Mouse (Mus musculus): ENCODE results near the gene Eif2b5. TPM values are rescaled to one million over a fixed set of nuclear protein-coding genes. Genes with fewer than 3 reads are reported as not detected.
"Not testable (repeated sequence)": the region's sequence is repeated elsewhere in the genome, so short reads cannot be mapped to it uniquely, and the experiment has no call there.

Eif2b5 gene
- total RNA-seq, 2 experiments from 2014 or later, result 56.4 to 66.8 TPM

- intact Hi-C loops (cut with DNase I), result no loop called here
- no peak for DNase-seq (ENCODE audit: low spot score in 2 of 2)
Measured at GRCm38 (mm10) chr16:20488151-20488550, 10.5 kb upstream of the Eif2b5 start.

GRCm38 (mm10) chr16:20488751-20489150 lies 9.9 kb upstream of the Eif2b5 start:
- intact Hi-C loops (cut with DNase I); DNase-seq (ENCODE audit: low spot score in 2 of 2): not testable (repeated sequence)

GRCm38 (mm10) chr16:20489233-20489632 lies 9.4 kb upstream of the Eif2b5 start:
- no peak for DNase-seq (ENCODE audit: low spot score in 2 of 2)
- intact Hi-C loops (cut with DNase I), result no loop called here

- no peak for DNase-seq (ENCODE audit: low spot score in 2 of 2)
- intact Hi-C loops (cut with DNase I), result no loop called here
Measured at GRCm38 (mm10) chr16:20490581-20490980, 8.0 kb upstream of the Eif2b5 start.

- DNase-seq (ENCODE audit: low spot score in 2 of 2), result no peak
- intact Hi-C loops (cut with DNase I), result no loop called here
Measured at GRCm38 (mm10) chr16:20491301-20491700, 7.3 kb upstream of the Eif2b5 start.

- intact Hi-C loops (cut with DNase I), result no loop called here
- no peak for DNase-seq (ENCODE audit: low spot score in 2 of 2)
Measured at GRCm38 (mm10) chr16:20493452-20493851, 5.2 kb upstream of the Eif2b5 start.

- intact Hi-C loops (cut with DNase I), result loop anchor here (5.0 kb wide), 2 partner anchors 40 to 155 kb away; partner anchors contain the start of genes Ap2m1 and Psmd2
- peak; percentile 36 to 56 for DNase-seq (ENCODE audit: low spot score in 2 of 2)
Measured at GRCm38 (mm10) chr16:20496671-20497600, 1.7 kb upstream of the Eif2b5 start.

- DNase-seq (ENCODE audit: low spot score in 2 of 2), result no peak
- intact Hi-C loops (cut with DNase I), result loop anchor here (2.0 to 5.0 kb wide), 3 partner anchors 19 to 154 kb away; partner anchors contain the start of genes Ap2m1, Dvl3 and Psmd2
Measured at GRCm38 (mm10) chr16:20497980-20498676, 489 bp upstream of the Eif2b5 start.

GRCm38 (mm10) chr16:20506000-20506399 lies 7.4 kb downstream of the Eif2b5 start:
- intact Hi-C loops (cut with DNase I), result no loop called here
- peak in 1 of 2 experiments; percentile 26 for DNase-seq (ENCODE audit: low spot score in 2 of 2)

- no peak for DNase-seq (ENCODE audit: low spot score in 2 of 2)
- intact Hi-C loops (cut with DNase I), result no loop called here
Measured at GRCm38 (mm10) chr16:20509349-20509748, 10.7 kb downstream of the Eif2b5 start.

- intact Hi-C loops (cut with DNase I), result loop anchor here (5.0 kb wide), 1 partner anchor 36 kb away; the partner anchor contains the start of gene Abcf3
- DNase-seq (ENCODE audit: low spot score in 2 of 2), result no peak
Measured at GRCm38 (mm10) chr16:20511277-20511847, 12.7 kb downstream of the Eif2b5 start.

- no peak for DNase-seq (ENCODE audit: low spot score in 2 of 2)
- intact Hi-C loops (cut with DNase I), result loop anchor here (2.0 to 5.0 kb wide), 2 partner anchors 17 to 136 kb away; partner anchors contain the start of genes Eif2b5 and Psmd2
Measured at GRCm38 (mm10) chr16:20516032-20516431, 17.4 kb downstream of the Eif2b5 start.

- intact Hi-C loops (cut with DNase I), result loop anchor here (2.0 to 5.0 kb wide), 2 partner anchors 18 to 136 kb away; partner anchors contain the start of genes Eif2b5 and Psmd2
Measured at GRCm38 (mm10) chr16:20516726-20517201, 18.1 kb downstream of the Eif2b5 start, which contains the start of gene Dvl3. Gene Dvl3 (plus strand): TSS chr16:20516982.

GRCm38 (mm10) chr16:20517216-20517615 lies 18.6 kb downstream of the Eif2b5 start:
- no peak for DNase-seq (ENCODE audit: low spot score in 2 of 2)
- intact Hi-C loops (cut with DNase I), result loop anchor here (2.0 to 5.0 kb wide), 2 partner anchors 18 to 135 kb away; partner anchors contain the start of genes Eif2b5 and Psmd2

More at GRCm38 (mm10) chr16:20516726-20517201, 18.1 kb downstream of the Eif2b5 start, which contains the start of gene Dvl3:
- peak; percentile 86 to 90 for DNase-seq (ENCODE audit: low spot score in 2 of 2)

GRCm38 (mm10) chr16:20517701-20518374 lies 19.2 kb downstream of the Eif2b5 start:
- DNase-seq (ENCODE audit: low spot score in 2 of 2), result peak; percentile 17 to 22
- intact Hi-C loops (cut with DNase I), result loop anchor here (2.0 to 5.0 kb wide), 2 partner anchors 19 to 134 kb away; partner anchors contain the start of genes Eif2b5 and Psmd2

GRCm38 (mm10) chr16:20523886-20524285 lies 25.3 kb downstream of the Eif2b5 start:
- DNase-seq (ENCODE audit: low spot score in 2 of 2), result no peak
- intact Hi-C loops (cut with DNase I), result no loop called here

- DNase-seq (ENCODE audit: low spot score in 2 of 2), result no peak
- intact Hi-C loops (cut with DNase I), result no loop called here
Measured at GRCm38 (mm10) chr16:20528779-20529178, 30.2 kb downstream of the Eif2b5 start.

GRCm38 (mm10) chr16:20529375-20529774 lies 30.8 kb downstream of the Eif2b5 start:
- intact Hi-C loops (cut with DNase I), result no loop called here
- DNase-seq (ENCODE audit: low spot score in 2 of 2), result no peak

GRCm38 (mm10) chr16:20530941-20531340 lies 32.3 kb downstream of the Eif2b5 start:
- intact Hi-C loops (cut with DNase I), result no loop called here
- DNase-seq (ENCODE audit: low spot score in 2 of 2), result no peak

Measured in left cerebral cortex, postnatal 36 days (tissue).